In genomic region chr2:4504413-4504812, GRCm38 (mm10) we compare ENCODE assay signal across 11 mouse cellular contexts.
DNase-seq lines count a peak whose midpoint lies in the region; ATAC-seq lines count a peak whose summit lies in the region.
"Had no signal": no experiment of that assay in that cellular context is flagged by ENCODE, and none has a peak within 500 bp of the region (broad histone marks: within the 10 kb centered on the region; RNA-seq: fewer than 3 reads in every experiment).

No protein-coding gene starts in this region.

- H3K27me3 ChIP-seq in hindbrain, embryonic 16.5 days (replicated peaks; ENCODE audit: control insufficient read depth, insufficient read depth, low read length) = no peaks in the 10 kb centered on the region
- H3K27me3 ChIP-seq in hindbrain, embryonic 14.5 days (ENCODE audit: control insufficient read depth, insufficient read depth, low read length) = no peaks in the 10 kb centered on the region
- H3K27me3 ChIP-seq in heart, embryonic 12.5 days (replicated peaks) = no peaks in the 10 kb centered on the region
- H3K27me3 ChIP-seq: limb, embryonic 12.5 days had no signal

- 53% methylated on average over 10 of the region's 10 CpGs for WGBS in hindbrain, embryonic 16.5 days
- 71% methylated on average over 10 of the region's 10 CpGs for WGBS in hindbrain, embryonic 14.5 days
- 69% methylated on average over 10 of the region's 10 CpGs for WGBS in heart, embryonic 12.5 days

- ATAC-seq in hindbrain, embryonic 16.5 days = peak; percentile 46
- no peak for ATAC-seq in hindbrain, embryonic 14.5 days (ENCODE audit: low FRiP score)
- ATAC-seq in heart, embryonic 12.5 days (ENCODE audit: insufficient number of reproducible peaks, low FRiP score) = peak; percentile 47; the same call in 1 of the 2 replicates

- peaks cover 6% of the 10 kb centered on the region for H3K36me3 ChIP-seq in hindbrain, embryonic 16.5 days (ENCODE audit: control insufficient read depth, insufficient read depth, low read length)
- peaks cover 39% of the 10 kb centered on the region for H3K36me3 ChIP-seq in hindbrain, embryonic 14.5 days (replicated peaks; ENCODE audit: control insufficient read depth, insufficient read depth)
- H3K36me3 ChIP-seq in heart, embryonic 12.5 days = peaks cover 10% of the 10 kb centered on the region; the same call in 1 of the 2 replicates

- no peaks in the 10 kb centered on the region for H3K9me3 ChIP-seq in hindbrain, embryonic 16.5 days (ENCODE audit: control insufficient read depth, low read length)
- no peaks in the 10 kb centered on the region for H3K9me3 ChIP-seq in hindbrain, embryonic 14.5 days (ENCODE audit: control insufficient read depth, low read length)
- H3K9me3 ChIP-seq in heart, embryonic 12.5 days (replicated peaks) = no peaks in the 10 kb centered on the region
- H3K9me3 ChIP-seq: limb, embryonic 12.5 days had no signal

- H3K4me3 ChIP-seq in hindbrain, embryonic 16.5 days (ENCODE audit: low read length) = no peak overlapping the region
- no peak overlapping the region for H3K4me3 ChIP-seq in hindbrain, embryonic 14.5 days (replicated peaks; ENCODE audit: low read length)
- no peak overlapping the region for H3K4me3 ChIP-seq in heart, embryonic 12.5 days
- H3K4me3 ChIP-seq: limb, embryonic 12.5 days had no signal

- H3K9ac ChIP-seq in hindbrain, embryonic 16.5 days (ENCODE audit: low read depth, low read length) = no peak overlapping the region
- no peak overlapping the region for H3K9ac ChIP-seq in hindbrain, embryonic 14.5 days
- no peak overlapping the region for H3K9ac ChIP-seq in heart, embryonic 12.5 days
- H3K9ac ChIP-seq: limb, embryonic 12.5 days; lung, embryonic 14.5 days had no signal

- H3K27ac ChIP-seq in hindbrain, embryonic 16.5 days (ENCODE audit: low read depth, low read length) = peak overlapping the region; percentile 32; the same call in 1 of the 2 replicates
- H3K27ac ChIP-seq in hindbrain, embryonic 14.5 days = no peak overlapping the region
- H3K27ac ChIP-seq in heart, embryonic 12.5 days (ENCODE audit: poor library complexity, severe bottlenecking) = no peak overlapping the region
- H3K27ac ChIP-seq: limb, embryonic 12.5 days had no signal

- H3K4me2 ChIP-seq in hindbrain, embryonic 16.5 days (ENCODE audit: low read length) = no peak overlapping the region
- no peak overlapping the region for H3K4me2 ChIP-seq in hindbrain, embryonic 14.5 days (replicated peaks)
- no peak overlapping the region for H3K4me2 ChIP-seq in heart, embryonic 12.5 days
- H3K4me2 ChIP-seq: limb, embryonic 12.5 days; lung, embryonic 14.5 days had no signal

- no peak for DNase-seq in hindbrain, embryonic 14.5 days (ENCODE audit: low spot score)
- DNase-seq in right cerebral cortex, postnatal 36 days (ENCODE audit: low spot score in 2 of 2) = peak; percentile 36 to 66
- DNase-seq in right cerebral cortex, postnatal 14 days = no peak
- no peak for DNase-seq in natural killer cell, adult 2 months (ENCODE audit: low spot score in 2 of 2)
- no peak for DNase-seq in kidney, adult 9 months
- DNase-seq in testis, postnatal 14 days (ENCODE audit: low spot score) = no peak
- DNase-seq: lung, embryonic 14.5 days; midbrain, embryonic 14.5 days had no signal

- peaks cover 6% of the 10 kb centered on the region for H3K4me1 ChIP-seq in hindbrain, embryonic 16.5 days (ENCODE audit: control insufficient read depth, insufficient read depth, low read depth, low read length)
- peaks cover 5% of the 10 kb centered on the region; the same call in 1 of the 2 replicates for H3K4me1 ChIP-seq in hindbrain, embryonic 14.5 days (replicated peaks; ENCODE audit: control insufficient read depth, insufficient read depth, low read length)
- H3K4me1 ChIP-seq in heart, embryonic 12.5 days (replicated peaks) = peaks cover 28% of the 10 kb centered on the region

Comparison
In these comparisons a context has a peak if more than half of its experiments do, and no peak if none do; other contexts are left out.
1. DNase-seq: peak in right cerebral cortex, postnatal 36 days (2 of 2); none in hindbrain, embryonic 14.5 days (single experiment), right cerebral cortex, postnatal 14 days (single experiment), natural killer cell, adult 2 months (0 of 2), kidney, adult 9 months (single experiment) and testis, postnatal 14 days (single experiment).